Mouse (Mus musculus) testis, postnatal 10 days (tissue): Measurements from ENCODE around the gene Fam181a.

Source experiments
- DNase-seq: peaks from one replicate; pipeline ENCODE4 v3.0.0; 2021; ENCODE audit warnings: low spot score

The Fam181a gene

GRCm38 (mm10) chr12:103358951-103359801, 48.4 kb downstream of the Fam181a start:
- no peak for DNase-seq

GRCm38 (mm10) chr12:103360812-103361211, 50.0 kb downstream of the Fam181a start:
- no peak for DNase-seq

GRCm38 (mm10) chr12:103361539-103362307, 50.9 kb downstream of the Fam181a start:
- no peak for DNase-seq

- no peak for DNase-seq
Measured at GRCm38 (mm10) chr12:103362336-103362735, 51.6 kb downstream of the Fam181a start.
